Mouse (Mus musculus) erythroblast, embryonic 14.5 days (primary cell): ENCODE results near the gene Tmem8b.

Experiments
- GATA1 ChIP-seq: IDR thresholded peaks from 2 replicates; pipeline ENCODE4 v1.6.1; 2012; ENCODE audit warnings: low read length, inconsistent platforms, mixed read lengths
- TAL1 ChIP-seq: IDR thresholded peaks from 3 replicates; pipeline ENCODE4 v1.6.1; 2012; ENCODE audit warnings: low read length, inconsistent platforms, mixed read lengths

GRCm38 (mm10) chr4:43666412-43666811 is 2.4 kb upstream of the Tmem8b start:
- no peak for TF ChIP-seq TAL1
- no peak for TF ChIP-seq GATA1
